Mouse (Mus musculus) large intestine, adult 2 months (tissue): ENCODE results near the gene Hist1h2bn. TPM values are rescaled to one million over a fixed set of nuclear protein-coding genes. Genes with fewer than 3 reads are reported as not detected.
"Not testable (repeated sequence)": the region's sequence is repeated elsewhere in the genome, so short reads cannot be mapped to it uniquely, and the experiment has no call there.

Source experiments
- DNase-seq: peaks from one replicate; pipeline ENCODE4 v3.0.0-alpha.2; 2012; ENCODE audit warnings: low read depth, low spot score
- WGBS: fragments of 180-500 bp; shearing (Covaris S2); methylation state at CpG from one replicate; pipeline ENCODE4 v1.1.7; 2018; 5-methylcytosine and 5-hydroxymethylcytosine counted together
- polyA plus RNA-seq: library from polyadenylated mRNA; depleted of rRNA; stranded (reverse); fragments of >200 nt; gene quantifications from 2 replicates; pipeline ENCODE4 v1.2.3, GENCODE M21; 2012

Hist1h2bn gene
- polyA plus RNA-seq, 1 experiment: 9.7 TPM

DNA sequence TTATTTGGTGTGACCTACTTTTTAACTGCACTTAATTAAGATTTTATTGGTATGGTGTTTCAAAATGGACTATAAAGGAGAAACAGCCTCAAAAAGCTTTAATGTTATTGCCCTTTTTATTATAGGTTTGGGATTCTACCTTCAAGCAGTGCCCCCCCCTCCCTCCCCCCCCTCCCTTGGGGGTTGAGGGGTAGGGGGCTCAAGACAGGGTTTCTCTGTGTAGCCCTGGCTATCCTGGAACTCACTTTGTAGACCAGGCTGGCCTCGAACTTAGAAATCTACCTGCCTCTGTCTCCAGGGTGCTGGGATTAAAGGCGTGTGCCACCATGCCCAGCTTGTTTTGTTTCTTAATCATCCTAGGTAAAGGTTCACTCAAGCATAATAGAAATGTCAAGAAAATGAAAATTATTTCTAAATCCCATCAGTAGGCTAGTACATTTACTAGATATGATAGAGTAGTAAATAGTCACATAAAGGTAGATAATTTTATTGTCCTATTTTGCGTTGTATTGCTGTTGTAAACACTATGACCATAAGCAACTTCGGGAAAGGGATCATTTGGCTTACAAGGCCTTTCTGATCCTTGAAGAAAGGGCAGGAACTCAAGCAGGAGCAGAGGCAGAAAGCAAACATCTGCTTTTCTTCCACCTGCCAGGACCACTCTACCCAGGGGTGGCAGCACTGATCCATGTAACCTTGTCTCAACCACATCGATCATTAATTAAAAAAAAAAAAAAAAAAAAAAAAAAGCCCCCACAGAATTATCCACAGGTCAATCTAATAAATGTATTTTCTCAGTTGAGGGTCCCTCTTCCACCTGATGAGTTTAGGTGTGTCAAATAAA lies 30.7 kb upstream of the Hist1h2bn start:
- 35% methylated on average over 5 of the region's 5 CpGs for WGBS
- no peak for DNase-seq

DNA sequence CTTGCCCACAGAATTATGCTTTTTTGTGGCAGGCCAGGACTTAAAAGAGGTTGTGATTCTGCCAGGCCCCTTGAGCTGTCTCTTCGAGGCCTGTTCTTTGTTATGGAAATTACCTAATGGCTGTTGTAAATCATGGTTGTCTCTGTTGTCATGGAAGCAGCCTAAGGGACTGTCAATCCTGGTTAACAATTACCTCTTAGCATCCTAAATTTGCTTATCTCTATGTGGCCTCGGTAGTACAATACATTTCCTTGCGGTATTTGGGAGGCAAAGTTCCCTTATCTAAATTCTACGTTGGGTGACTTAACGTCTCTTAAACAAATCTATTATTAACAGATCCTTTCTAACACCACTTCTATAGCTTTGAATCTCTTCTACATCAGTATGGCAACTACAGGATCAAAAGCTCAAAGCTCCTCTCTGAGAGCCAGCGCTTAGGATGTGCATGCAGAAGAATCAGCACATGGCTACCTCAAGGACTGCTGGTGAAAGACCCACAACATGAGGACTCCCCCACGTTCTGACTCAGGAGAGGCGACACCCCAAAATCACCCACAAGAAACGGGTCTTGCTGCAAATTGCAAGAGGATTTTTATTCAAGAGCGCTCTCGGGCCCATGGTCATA lies 25.9 kb upstream of the Hist1h2bn start:
- no peak for DNase-seq
- 51% methylated on average over 11 of the region's 11 CpGs for WGBS

DNA sequence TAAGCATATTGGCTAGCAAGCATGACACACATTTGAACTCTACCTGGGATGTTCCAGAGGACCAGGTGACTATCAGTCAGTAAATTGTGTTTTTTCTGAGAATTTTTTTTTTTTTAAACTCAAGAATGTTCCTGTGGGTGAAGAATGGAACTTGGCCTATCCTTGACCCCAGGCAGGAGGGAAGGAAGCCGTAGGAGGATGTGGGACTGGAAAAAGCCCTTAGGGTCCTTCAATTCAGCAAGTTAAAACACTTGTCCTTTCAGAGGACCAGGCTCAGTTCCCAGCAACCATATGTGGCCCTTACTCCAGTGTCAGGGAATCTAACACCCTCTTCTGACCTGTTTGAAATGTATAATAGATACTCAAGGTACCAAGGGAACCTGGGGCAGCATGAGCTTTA lies 24.4 kb upstream of the Hist1h2bn start:
- no peak for DNase-seq
- 81% methylated on average over 1 of the region's 1 CpGs for WGBS

DNA sequence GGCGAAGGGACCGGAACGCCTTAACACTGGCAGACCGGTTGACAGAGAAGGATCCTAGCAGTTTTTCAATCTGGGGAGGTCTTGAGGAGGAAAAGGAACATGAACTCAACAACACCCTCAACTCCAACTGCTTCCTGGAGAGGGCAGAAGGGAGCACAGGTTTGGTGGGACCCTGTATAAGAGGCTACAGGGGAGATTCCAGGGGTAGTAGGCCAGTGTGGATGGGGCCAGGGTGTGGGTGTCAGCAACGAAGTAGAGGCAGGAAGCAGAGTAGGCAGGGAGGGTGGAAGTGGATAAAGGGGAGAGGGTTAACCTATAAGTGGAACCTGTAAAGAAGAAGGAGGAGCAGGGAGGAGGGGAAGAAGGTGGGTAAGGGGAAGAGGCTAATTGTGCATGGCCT lies 20.5 kb upstream of the Hist1h2bn start:
- no peak for DNase-seq
- WGBS: 86% methylated on average over 5 of the region's 5 CpGs

DNA sequence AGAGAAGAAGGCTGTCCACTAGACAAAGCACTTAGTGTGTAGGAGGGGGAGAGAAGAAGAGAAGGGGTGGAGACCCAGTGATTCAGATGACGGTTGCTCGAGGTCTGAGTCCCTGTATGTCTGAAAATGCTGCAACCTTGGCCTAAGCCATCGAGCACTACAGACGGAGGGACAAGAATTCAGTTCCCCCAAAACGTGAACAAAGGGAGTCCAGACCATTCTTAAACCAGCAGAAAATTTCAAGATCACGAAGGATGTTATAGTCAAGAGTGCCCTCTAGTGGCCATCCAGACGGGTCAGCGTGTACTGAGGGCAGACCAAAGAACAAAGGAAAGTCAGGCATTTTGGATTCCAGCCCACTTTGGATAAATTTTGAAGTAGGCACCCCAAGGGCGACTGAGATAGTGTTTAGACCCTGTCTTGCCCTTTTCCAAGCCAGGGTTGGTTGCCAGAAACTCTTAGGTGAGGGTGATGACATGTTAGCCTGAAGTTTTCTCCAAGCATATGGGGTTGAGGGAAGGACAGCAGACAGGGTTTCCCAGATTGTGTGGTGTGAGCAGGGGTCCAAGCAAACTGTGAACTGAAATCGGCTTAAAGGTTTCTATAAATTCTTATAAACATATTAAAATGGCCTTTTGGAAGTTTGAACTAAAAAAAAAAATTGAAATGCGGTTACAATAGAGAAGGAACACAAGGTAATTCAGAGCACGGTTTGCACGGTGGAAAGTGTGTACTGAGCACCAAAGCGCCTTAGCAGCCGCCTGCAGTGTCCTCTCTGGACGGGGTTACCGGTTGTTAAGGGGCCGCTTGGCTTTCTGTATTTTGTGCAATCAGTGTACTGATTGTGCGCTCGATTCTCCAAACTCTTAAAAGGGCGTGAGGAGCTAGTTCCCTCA lies 19.7 kb upstream of the Hist1h2bn start:
- WGBS: 1% methylated on average over 21 of the region's 21 CpGs

DNA sequence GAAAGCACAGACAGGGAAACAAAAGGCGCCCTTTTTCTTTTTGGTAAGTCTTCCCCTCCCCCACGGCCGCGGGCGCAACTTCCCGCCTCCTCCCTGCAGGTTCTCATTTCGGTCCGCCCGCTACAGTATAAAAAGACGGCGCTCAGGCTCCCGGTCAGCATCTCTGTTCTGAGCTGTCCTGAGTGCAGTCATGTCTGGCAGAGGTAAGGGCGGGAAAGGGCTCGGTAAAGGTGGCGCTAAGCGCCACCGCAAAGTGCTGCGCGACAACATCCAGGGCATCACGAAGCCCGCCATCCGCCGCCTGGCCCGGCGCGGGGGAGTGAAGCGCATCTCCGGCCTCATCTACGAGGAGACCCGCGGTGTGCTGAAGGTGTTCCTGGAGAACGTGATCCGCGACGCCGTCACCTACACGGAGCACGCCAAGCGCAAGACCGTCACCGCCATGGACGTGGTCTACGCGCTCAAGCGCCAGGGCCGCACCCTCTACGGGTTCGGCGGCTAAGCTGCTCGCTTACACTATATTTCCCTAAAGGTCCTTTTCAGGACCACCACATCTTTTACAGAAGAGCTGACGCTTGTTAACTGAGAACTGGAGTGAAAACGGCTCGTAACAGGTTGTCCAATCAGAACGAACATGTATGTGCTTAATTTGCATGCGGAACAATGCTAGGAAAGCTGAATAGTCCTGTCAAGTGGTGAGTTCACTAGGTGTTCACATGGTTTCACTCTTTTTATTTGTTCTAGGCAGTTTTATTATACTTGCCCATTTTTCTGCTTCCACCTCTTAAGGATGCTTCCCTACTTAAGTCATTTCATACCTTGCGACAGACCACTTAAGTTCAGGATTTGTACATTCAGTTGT lies 18.8 kb upstream of the Hist1h2bn start, which contains the start of gene Hist1h4j:
Gene Hist1h4j, plus strand, starts transcription at position 159 of the 862 bp plus-strand sequence.
- DNase-seq: not testable (repeated sequence)
- under 1% methylated on average over 52 of the region's 56 CpGs for WGBS

More for the DNA sequence above, 19.7 kb upstream of the Hist1h2bn start:
- DNase-seq: no peak

DNA sequence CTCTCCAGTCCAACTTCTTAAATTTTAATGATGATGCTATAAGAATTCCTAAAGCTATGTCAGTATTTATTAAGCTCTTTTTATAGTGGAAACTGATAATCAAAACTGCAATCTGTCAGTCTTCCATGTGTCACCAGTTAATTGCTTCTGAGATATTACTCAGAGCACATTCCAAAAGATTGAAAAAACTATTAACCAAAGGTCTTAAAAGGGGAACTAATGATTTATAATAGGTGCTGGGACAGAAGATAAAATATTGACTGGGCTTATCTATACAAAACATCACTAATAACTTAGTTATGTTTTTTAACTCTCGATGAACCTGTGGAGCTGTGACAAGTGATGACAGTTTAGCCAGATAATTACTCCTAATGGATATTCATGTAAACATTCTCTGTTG lies 8.9 kb upstream of the Hist1h2bn start:
- DNase-seq: no peak
- WGBS: 75% methylated on average over 1 of the region's 1 CpGs

DNA sequence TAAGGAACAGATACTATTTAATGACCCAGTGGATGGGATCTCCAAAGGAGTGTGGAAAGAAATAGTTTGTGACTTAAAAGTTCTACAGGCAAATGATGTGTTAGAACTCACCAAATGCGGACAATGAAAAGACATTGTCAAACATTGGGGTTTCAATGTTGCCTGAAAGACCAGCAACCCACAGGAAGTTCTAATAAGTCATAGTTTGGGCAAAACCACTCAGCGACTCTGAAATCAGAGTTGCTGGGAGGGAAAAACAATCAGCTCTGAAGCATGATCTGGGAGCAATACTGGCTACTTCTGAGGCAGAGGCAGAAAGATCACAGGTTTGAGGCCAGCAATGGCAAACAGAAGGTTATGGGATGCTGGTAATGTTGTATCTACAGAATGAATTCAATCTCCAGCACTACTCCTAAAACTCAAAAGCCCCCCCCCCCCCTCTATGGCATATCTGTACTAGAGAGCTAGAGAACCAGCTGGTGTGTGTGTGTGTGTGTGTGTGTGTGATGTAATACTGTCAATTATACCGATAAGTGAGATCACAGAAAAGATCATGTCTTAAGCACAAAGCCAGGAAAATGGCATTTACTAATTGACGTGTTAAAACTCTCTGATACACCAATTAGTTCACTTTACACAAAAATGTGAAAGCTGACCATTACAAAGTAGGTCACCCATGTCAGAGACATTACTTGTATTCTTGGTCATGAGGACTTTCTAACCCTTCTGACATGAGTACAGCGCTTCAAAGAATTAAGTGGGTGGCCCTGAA lies 4.3 kb upstream of the Hist1h2bn start:
- WGBS: 6% methylated on average over 5 of the region's 5 CpGs
- DNase-seq: no peak

DNA sequence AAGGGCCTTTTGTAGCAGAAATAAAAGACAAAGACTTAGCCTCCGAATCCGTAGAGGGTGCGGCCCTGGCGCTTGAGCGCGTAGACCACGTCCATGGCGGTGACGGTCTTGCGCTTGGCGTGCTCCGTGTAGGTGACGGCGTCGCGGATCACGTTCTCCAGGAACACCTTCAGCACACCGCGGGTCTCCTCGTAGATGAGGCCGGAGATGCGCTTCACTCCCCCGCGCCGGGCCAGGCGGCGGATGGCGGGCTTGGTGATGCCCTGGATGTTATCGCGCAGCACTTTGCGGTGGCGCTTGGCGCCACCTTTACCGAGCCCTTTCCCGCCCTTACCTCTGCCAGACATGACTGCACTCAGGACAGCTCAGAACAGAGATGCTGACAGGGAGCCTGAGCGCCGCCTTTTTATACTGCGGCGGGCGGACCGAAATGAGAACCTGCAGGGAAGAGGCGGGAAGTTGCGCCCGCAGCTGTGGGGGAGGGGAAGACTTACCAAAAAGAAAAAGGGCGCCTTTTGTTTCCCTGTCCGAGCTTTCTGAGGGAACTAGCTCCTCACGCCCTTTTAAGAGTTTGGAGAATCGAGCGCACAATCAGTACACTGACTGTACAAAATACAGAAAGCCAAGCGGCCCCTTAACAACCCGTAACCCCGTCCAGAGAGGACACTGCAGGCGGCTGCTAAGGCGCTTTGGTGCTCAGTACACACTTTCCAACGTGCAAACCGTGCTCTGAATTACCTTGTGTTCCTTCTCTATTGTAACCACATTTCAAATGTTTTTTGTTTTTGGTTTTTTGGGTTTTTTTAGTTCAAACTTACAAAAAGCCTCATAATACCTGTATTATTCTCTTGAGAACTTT lies 3.5 kb upstream of the Hist1h2bn start, which contains the start of gene Hist1h4k:
Gene Hist1h4k, minus strand, starts transcription at position 347 of the 859 bp plus-strand sequence.
- DNase-seq: not testable (repeated sequence)
- under 1% methylated on average over 47 of the region's 56 CpGs for WGBS

DNA sequence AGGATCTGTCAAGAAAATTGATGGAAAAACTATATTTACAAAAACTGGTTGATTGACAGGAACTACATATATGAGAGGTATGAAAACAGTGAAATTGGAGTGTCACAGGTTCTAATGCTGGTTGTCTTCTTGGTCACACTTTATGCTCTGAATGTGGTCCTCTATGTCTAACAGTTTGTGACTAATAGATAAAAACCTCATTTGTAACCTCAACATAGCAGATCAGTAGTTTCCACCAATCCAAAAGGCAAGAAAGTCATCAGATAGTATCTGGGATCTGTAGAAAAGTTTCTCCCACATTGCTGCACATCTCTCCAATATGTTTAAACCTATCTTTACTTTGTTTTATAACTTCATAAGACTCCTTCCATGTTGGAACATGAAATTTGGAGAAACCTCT lies 2.5 kb upstream of the Hist1h2bn start:
- DNase-seq: no peak

DNA sequence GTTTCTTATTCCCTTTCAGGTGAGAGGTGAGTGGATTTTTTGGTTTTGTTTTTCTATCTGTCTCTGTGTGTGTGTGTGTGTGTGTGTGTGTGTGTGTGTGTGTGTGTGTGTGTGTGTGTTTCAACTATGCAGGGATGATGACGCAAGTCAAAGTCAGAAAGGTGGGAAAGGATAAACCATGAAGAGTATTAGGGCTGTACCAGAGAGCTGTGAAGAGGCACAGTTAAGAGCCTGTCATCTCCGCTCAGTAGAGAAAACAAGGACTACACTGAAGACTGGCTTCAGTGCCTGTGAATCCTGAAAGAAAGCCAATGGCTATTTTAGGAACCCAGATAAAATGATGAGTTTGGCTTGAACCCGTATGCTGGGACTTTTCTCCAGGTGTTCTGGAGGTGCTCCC lies 2.1 kb upstream of the Hist1h2bn start:
- DNase-seq: no peak
- WGBS: 76% methylated on average over 3 of the region's 3 CpGs

DNA sequence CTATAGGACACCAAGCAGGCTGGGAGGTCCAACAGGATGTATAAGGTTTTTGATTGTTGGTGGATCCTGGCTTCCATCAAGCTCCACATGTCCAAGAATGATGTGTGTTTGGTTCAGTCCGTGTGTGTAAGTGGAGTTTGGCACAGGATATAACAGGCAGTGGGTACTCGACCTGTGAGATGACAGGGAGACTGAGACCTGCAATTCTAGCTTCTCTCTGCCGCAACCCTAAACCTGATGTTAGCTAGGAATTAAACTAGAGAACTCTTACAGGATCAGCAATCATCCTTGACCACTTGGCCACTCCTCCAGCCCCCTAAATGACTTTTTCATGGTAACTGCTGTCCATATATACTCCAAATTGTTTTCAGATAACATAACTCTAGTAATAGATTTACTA lies 1.6 kb upstream of the Hist1h2bn start:
- 38% methylated on average over 3 of the region's 3 CpGs for WGBS
- DNase-seq: no peak

DNA sequence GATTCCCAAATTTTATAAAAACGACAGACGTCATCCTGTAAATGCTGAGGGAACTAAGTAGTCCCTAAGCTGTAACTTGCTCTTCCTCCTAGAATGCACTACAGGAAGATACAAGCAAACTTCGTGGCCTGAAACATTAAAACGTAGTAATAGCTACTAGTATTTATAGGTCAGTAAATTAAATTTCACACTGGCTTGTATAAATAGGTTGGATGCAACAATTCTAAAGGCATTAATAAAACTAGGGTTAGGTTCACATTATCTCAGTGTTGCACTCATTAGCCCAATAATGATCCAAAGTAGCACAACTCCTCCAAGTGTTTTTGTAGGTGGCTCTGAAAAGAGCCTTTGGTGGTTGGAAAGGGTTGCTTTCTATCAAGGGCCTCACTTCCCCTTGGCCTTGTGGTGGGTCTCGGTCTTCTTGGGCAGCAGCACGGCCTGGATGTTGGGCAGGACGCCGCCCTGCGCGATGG lies 836 bp upstream of the Hist1h2bn start:
- DNase-seq: no peak

DNA sequence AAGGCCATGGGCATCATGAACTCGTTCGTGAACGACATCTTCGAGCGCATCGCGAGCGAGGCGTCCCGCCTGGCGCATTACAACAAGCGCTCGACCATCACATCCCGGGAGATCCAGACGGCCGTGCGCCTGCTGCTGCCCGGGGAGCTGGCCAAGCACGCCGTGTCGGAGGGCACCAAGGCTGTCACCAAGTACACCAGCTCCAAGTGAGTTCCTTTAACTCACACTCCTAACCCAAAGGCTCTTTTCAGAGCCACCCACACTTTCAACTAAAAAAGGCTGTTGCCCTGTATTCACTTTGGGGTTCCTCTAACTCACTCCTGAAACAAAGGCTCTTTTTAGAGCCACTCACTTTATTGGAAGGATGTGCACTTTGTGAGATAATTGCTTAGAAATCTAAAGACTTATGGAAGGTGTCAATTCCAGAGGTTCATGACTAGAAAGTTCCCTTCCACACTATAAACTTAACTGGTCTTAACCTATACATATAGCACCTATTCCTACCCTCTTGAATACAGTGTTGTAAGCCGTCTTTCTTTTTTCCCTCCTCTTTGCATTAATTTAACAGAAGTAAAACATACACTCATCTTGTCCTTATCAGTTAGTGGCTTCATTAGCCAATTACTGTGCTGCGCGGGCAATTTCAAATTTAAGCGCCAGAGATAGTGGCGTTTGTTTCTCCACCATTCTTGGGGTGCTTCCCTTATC lies 525 bp downstream of the Hist1h2bn start:
- not testable (repeated sequence) for DNase-seq
- WGBS: under 1% methylated on average over 26 of the region's 26 CpGs

More for the DNA sequence above, 836 bp upstream of the Hist1h2bn start:
- 4% methylated on average over 10 of the region's 10 CpGs for WGBS

DNA sequence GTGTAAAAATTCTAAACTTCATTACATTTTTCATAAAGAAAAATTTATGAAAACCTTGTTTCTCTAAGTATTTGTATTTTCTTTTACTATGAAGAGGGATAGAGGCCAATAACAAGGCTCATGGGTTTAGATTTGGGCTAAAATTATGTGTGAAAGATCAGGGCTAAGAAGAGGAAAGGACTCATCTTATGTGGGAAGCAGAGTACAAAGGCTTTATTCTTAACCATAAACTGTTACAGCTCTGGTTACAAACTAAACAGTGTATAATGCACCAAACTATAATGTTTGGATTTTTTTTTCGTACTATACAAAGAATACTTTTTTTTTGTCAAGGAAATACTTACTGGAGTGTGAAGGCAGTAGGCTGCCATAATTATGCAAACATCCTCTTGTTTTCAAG lies 1.8 kb downstream of the Hist1h2bn start:
- WGBS: 59% methylated on average over 1 of the region's 1 CpGs
- DNase-seq: no peak

DNA sequence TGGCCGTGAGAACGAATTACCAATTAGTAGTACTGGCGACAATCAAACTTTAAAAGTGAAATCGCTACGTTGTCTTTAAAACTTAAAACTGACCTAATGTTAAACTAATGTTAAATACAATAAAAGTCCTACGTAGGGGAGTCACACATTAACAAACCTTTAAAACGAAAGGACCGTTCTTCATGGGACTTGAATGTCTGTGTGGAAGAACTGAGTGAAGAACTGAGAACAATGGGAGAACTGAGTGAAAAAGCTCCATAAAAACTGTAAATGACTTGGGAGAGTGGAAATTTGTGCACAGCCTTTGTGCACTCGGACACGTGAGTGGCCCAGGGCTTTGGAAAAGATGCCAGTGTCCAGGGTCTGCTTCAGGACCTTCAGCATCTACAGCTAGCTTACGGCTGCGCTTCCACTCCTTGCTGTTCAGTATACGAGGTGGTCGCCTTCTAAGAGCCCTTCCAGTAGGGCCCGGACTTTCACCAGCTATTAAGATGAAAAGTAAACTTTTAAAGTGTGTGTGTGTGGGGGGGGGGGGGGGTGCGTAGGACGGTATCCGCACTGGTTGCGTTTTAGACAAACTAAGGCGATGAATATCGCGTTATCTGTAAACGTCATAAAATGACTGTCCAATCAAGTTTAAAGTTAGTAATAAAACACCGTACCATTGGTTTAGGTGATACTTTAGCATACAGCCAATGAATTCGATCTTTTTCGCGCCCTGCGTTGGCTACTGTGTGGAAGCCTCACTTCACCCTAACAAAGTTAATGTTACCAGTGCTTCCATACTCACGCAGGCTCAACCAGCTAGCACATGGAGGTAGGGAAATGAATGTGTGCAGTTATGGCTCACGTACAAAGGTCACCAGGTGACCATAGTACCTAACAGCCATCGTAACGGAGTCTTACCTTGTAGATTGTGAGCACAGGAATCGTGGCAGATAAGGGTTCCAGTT lies 25.2 kb downstream of the Hist1h2bn start:
- under 1% methylated on average over 33 of the region's 33 CpGs for WGBS
- peak; percentile 83 for DNase-seq
